Mouse (Mus musculus) ES-Bruce4 (cell line): ENCODE measurements around the gene Tfam. TPM values are rescaled to one million over a fixed set of nuclear protein-coding genes. Genes with fewer than 3 reads are reported as not detected.

Experiments used
- H3K27ac ChIP-seq: 2 replicates; pipeline ENCODE4 v1.5.1; 2012; ENCODE audit warnings: low read length, inconsistent platforms; ENCODE audit not compliant: insufficient read depth
- H3K27me3 ChIP-seq: 2 replicates; pipeline ENCODE4 v1.6.1; 2012; ENCODE audit warnings: mild to moderate bottlenecking, low read length, inconsistent platforms; ENCODE audit not compliant: control insufficient read depth, poor library complexity, insufficient read depth, severe bottlenecking
- H3K36me3 ChIP-seq: 2 replicates; pipeline ENCODE4 v1.6.1; 2012; ENCODE audit warnings: inconsistent platforms, mild to moderate bottlenecking, low read length, moderate library complexity; ENCODE audit not compliant: control insufficient read depth, poor library complexity, insufficient read depth, severe bottlenecking
- H3K4me1 ChIP-seq: one replicate; pipeline ENCODE4 v1.8.1; 2011; ENCODE audit warnings: low read length; ENCODE audit not compliant: control insufficient read depth, insufficient read depth
- H3K4me3 ChIP-seq: 2 replicates; pipeline ENCODE4 v1.5.1; 2011; ENCODE audit warnings: low read depth, mild to moderate bottlenecking, low read length
- H3K9ac ChIP-seq: 2 replicates; pipeline ENCODE4 v1.6.1; 2012; ENCODE audit warnings: low read depth, mild to moderate bottlenecking, inconsistent platforms; ENCODE audit not compliant: poor library complexity, severe bottlenecking
- H3K9me3 ChIP-seq: replicated peaks from 2 replicates; pipeline ENCODE4 v1.6.1; 2012; ENCODE audit warnings: mild to moderate bottlenecking, low read length, inconsistent platforms; ENCODE audit not compliant: control insufficient read depth, poor library complexity, insufficient read depth, severe bottlenecking
- CTCF ChIP-seq: IDR thresholded peaks from one replicate; pipeline ENCODE4 v1.8.1; 2011; ENCODE audit warnings: low read depth, low read length
- EP300 ChIP-seq: IDR thresholded peaks from 2 replicates; pipeline ENCODE4 v1.6.1; 2011; ENCODE audit warnings: low read depth, low read length; ENCODE audit not compliant: insufficient read depth
- POLR2A ChIP-seq: IDR thresholded peaks from one replicate; pipeline ENCODE4 v1.8.1; 2011; ENCODE audit warnings: low read length; ENCODE audit not compliant: insufficient read depth
- polyA plus RNA-seq: library from polyadenylated mRNA; stranded (reverse); fragments of >200 nt; gene quantifications from 2 replicates; pipeline ENCODE4 v1.2.4, GENCODE M21; 2011; ENCODE audit warnings: low read depth; ENCODE audit not compliant: missing spikeins, insufficient read depth, insufficient read length

The Tfam gene
- polyA plus RNA-seq, 1 experiment = 112 TPM

DNA sequence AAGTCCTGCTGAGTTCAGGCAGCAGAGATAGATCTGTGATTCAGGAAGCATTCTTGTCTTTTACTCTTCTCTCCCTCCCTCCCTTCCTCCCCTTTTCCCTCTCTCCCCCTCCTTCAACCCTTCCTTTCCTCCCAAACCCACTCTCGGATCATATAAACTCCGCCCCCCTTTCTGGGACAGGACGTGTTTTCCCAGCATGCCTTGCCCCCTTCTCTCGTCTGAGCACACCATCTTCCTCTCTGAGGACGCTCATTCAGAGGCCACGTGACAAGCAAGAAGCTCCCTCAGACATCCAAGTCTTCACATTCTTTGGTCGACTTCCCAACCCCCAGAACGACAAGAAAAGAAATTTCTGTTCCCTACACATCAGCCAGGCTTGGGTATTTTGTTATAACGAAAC lies 42.6 kb downstream of the Tfam start:
- no peak overlapping the region for H3K27ac ChIP-seq
- TF ChIP-seq CTCF = no peak
- TF ChIP-seq POLR2A = no peak
- TF ChIP-seq EP300 = no peak
- H3K4me1 ChIP-seq = no peaks in the 10 kb centered on the region
- no peaks in the 10 kb centered on the region for H3K27me3 ChIP-seq
- H3K4me3 ChIP-seq = no peak overlapping the region
- H3K36me3 ChIP-seq = no peaks in the 10 kb centered on the region
- no peak overlapping the region for H3K9ac ChIP-seq
- H3K9me3 ChIP-seq = no peaks in the 10 kb centered on the region

DNA sequence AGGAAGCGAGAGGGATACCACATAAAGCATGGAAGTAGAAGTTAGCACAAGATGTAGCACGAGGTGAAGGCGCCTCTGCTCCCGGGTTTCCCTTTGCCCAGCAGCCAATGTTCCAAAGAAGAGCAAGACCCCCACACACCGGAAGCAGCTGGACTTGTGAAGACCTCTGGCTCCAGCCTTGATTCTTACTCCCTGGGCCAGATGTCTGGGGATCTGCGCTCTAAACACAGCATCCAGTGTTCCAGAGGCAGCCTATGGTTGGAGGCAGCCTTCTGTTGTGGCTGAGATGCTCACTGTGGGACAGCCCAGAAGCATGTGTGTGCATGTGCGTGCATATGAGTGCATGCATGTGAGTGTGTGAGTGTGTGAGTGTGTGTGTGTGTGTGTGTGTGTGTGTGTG lies 43.4 kb downstream of the Tfam start:
- Histone ChIP-seq H3K9me3 (no peaks in the 10 kb centered on the region), H3K27me3 (no peaks in the 10 kb centered on the region), H3K9ac (no peak overlapping the region), H3K36me3 (no peaks in the 10 kb centered on the region), H3K4me3 (no peak overlapping the region), H3K27ac (no peak overlapping the region), H3K4me1 (no peaks in the 10 kb centered on the region)
- no peak for TF ChIP-seq CTCF

DNA sequence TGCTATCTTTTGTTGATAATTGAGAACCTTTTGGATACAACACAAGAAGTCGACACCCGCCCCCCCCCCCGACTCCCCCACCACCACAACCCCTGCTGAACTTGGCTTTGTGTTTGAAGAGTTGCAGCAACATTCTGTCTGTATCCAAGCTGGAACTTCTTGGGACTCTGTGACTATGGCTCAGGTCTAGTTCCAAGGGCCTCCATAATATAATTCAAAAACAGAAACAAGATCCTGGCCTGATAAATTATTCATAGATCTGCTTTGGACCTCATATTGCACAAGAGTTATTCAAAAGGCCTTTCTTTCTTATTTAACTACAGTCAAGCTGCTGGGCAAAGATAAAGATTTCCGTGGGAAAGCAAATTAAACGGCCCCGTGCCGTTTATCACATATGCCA lies 44.8 kb downstream of the Tfam start:
- H3K27ac ChIP-seq = no peak overlapping the region
- TF ChIP-seq CTCF (no peak), EP300 (no peak), POLR2A (no peak)
- H3K9ac ChIP-seq = no peak overlapping the region
- H3K4me1 ChIP-seq = no peaks in the 10 kb centered on the region
- no peaks in the 10 kb centered on the region for H3K27me3 ChIP-seq
- no peaks in the 10 kb centered on the region for H3K9me3 ChIP-seq
- H3K4me3 ChIP-seq = no peak overlapping the region
- H3K36me3 ChIP-seq = no peaks in the 10 kb centered on the region

DNA sequence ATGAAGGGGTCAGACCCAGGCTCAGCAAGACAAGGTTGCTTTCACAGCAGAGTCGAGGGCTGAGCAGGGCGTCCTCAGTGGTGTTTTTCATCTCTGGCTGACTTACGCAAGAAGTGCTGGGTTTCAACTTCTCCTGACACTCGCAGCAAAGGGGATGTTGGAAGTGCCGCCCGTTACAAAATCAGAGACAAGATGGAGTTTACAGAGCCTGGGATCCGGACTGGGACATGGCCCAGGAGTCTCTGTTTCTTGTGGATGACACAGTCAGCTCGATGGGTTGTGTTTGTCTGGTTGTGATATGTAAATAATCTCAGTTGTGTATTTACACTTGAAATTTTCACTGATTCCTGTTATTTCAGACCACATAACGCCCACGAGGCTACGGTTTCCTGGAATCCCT lies 45.2 kb downstream of the Tfam start:
- H3K9me3 ChIP-seq = no peaks in the 10 kb centered on the region
- no peak overlapping the region for H3K9ac ChIP-seq
- no peak for TF ChIP-seq CTCF
- TF ChIP-seq EP300 = no peak
- H3K4me3 ChIP-seq = no peak overlapping the region
- no peaks in the 10 kb centered on the region for H3K27me3 ChIP-seq
- no peak overlapping the region for H3K27ac ChIP-seq
- H3K36me3 ChIP-seq = no peaks in the 10 kb centered on the region
- H3K4me1 ChIP-seq = no peaks in the 10 kb centered on the region

DNA sequence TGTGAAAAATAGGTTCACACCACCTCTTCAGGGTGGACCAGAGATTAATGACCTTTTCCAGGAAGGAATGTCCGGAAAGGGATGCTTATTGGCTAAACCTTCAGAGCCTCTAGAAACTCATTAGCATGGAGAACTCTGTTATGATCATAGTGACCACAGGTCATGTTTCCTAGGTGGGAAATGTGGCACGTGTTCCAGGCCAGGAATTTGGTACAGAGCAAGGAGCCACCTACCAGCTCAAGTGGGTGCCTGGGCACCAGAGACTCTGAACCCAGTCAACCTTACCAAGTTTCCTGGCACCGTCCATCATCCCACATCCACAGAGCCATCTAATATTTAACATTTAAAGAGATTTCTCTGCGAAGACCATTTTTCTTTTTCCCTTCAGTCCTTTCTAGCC lies 49.4 kb downstream of the Tfam start:
- H3K4me1 ChIP-seq = no peaks in the 10 kb centered on the region
- H3K27me3 ChIP-seq = no peaks in the 10 kb centered on the region
- H3K27ac ChIP-seq = no peak overlapping the region
- no peaks in the 10 kb centered on the region for H3K36me3 ChIP-seq
- no peak overlapping the region for H3K4me3 ChIP-seq
- H3K9me3 ChIP-seq = no peaks in the 10 kb centered on the region
- TF ChIP-seq EP300 (no peak), POLR2A (no peak), CTCF (no peak)
- H3K9ac ChIP-seq = no peak overlapping the region

DNA sequence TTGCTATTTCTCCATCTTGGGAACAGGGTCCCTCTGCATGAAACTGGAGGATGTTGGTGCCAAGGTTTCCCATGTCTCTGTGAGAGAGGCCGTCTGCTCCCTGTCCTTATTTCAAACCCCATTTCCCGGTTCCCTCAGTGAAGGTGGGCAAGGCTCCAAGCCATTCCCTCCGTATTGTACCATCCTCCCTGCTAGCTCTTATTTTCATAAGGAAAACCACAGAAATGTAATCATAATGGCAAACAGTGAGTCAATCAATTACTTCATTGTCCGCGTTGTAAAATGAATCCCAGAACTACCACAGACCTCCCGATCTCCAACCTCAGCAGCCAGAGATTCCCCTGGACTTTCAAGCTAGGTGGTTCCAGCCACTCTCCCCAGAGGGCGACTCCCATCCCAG lies 53.0 kb downstream of the Tfam start:
- no peaks in the 10 kb centered on the region for H3K4me1 ChIP-seq
- H3K4me3 ChIP-seq = no peak overlapping the region
- H3K9ac ChIP-seq = no peak overlapping the region
- no peaks in the 10 kb centered on the region for H3K27me3 ChIP-seq
- no peak for TF ChIP-seq POLR2A
- H3K36me3 ChIP-seq = no peaks in the 10 kb centered on the region
- no peak overlapping the region for H3K27ac ChIP-seq
- peaks cover 3% of the 10 kb centered on the region; the same call in 1 of the 2 replicates for H3K9me3 ChIP-seq
